Mouse (Mus musculus): ENCODE results near the gene Pus7l.

The Pus7l gene

GRCm38 (mm10) chr15:94477287-94477686 is 66.1 kb downstream of the Pus7l start:
- no peak for DNase-seq (ENCODE audit: low read depth)

GRCm38 (mm10) chr15:94475975-94476374 is 67.4 kb downstream of the Pus7l start:
- DNase-seq (ENCODE audit: low read depth), result no peak
